Mouse (Mus musculus) spleen, postnatal 36 days (tissue): Measurements from ENCODE around the gene Zfp715.
"Not testable (repeated sequence)": the region's sequence is repeated elsewhere in the genome, so short reads cannot be mapped to it uniquely, and the experiment has no call there.

Experiments used
- DNase-seq, 2 experiments: peaks; one replicate each; pipeline ENCODE4 v3.0.0; 2022; ENCODE audit warnings: low spot score in 2 of 2, mixed read lengths in 1 of 2

The Zfp715 gene

DNA sequence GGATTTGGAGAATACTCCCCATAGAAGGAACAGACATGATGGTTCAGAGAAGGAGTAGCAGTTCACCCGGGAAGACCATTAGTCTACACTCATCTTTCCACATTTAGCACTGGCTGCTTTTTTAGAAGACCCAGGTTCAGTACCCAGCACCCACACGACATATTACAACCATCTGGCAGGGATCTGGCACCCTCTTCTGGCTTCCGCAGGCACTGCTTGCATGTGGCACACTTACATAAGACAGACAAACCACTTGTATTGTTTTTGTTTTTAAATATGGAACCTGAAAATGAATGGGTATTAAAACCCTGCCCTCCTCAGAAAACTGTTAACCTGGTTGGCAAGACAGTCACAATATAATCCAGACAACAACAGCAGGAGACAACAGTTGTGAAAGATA lies 21.6 kb downstream of the Zfp715 start:
- no peak for DNase-seq

DNA sequence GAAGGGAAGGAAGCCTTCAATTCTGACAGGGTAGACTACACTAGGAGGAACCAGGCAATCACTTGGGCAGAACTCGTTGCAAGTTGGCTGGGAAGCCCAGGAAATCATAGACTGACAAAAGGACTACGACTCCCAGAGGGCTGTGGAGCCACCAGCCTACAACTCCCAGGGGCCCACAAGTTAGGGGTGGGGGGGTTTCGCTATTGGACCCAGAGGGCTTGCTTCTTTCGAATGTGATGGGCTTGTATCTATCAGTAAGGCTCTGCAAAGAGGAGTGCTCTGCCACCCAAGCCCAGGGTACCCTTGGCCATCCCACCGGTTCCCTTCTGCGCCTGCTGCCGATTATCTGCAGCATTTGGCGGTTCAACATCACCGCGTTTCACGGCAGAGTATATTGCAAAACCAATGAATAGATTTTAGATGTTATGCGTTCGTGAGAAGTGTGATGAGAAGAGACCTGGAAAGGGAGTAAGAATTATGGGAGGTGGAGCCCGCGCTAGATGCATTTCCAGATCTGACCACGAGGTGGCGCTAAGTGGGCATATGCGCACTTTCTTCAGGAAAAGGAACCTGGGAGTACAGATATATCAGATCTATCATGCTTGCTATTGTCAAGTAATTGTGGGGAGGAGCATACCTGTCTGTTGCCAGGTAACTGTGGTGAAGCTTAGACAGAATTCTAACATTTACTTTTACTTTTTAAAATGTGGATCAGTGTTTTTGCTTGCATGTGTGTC lies 30.1 kb downstream of the Zfp715 start:
- DNase-seq, result peak; percentile 41 to 42

- DNase-seq, result no peak
Measured at GRCm38 (mm10) chr7:43282459-43282858, 30.6 kb downstream of the Zfp715 start.

DNA sequence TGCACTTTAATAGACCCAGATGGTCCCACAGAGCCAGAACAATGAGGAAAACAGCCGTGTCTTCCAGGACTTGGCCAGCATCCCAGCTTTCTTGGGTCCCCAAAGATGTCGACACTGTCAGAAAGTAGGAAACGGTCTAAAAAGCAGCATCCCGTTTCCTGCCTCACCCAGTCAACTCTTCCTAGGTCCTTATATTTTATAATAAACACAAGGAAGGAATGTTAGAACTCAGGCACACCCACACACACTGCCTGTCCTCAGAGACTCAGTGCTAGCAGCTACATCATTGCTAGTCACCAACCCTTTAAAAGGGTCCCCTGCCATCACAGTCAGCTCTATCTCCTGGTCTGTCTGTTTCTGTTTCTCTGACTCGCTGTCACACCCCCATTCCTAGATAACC lies 35.7 kb downstream of the Zfp715 start:
- DNase-seq, result no peak

- DNase-seq, result not testable (repeated sequence)
Measured at GRCm38 (mm10) chr7:43276178-43276577, 36.9 kb downstream of the Zfp715 start.

- DNase-seq, result no peak
Measured at GRCm38 (mm10) chr7:43273476-43273875, 39.6 kb downstream of the Zfp715 start.

GRCm38 (mm10) chr7:43267359-43267758 lies 45.7 kb downstream of the Zfp715 start:
- DNase-seq, result not testable (repeated sequence)

DNA sequence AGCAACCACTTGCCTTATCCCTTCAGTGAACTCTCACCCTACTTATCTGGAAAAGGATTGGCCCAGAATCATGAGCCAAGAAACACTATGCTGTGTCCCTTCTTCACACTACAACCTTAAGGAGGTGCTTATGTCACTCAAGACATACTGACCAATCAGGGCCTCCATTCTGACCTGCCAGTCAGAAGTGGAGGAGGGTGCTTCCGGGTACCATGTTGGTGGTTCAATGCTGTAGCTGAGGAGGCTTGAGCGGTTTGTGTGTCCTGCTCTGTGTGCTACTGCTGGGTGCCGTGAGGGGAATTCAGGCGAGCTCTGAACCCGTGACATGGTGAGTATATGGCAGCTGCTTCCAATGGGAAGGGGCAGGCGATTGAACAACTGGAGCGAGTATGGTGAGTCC lies 59.6 kb downstream of the Zfp715 start:
- DNase-seq, result no peak

- not testable (repeated sequence) for DNase-seq
Measured at GRCm38 (mm10) chr7:43250718-43251117, 62.4 kb downstream of the Zfp715 start.
